Mouse (Mus musculus) kidney, embryonic 16.5 days (tissue): ENCODE results near the gene Scn2b. TPM values are rescaled to one million over a fixed set of nuclear protein-coding genes. Genes with fewer than 3 reads are reported as not detected.

Experiments used
- ATAC-seq: fragments of 200-750 bp; cut with Nextera tagmentation; 2 replicates; pipeline ENCODE4 v1.8.0; 2017; ENCODE audit warnings: moderate TSS enrichment; ENCODE audit not compliant: low FRiP score, low TSS enrichment
- H3K27ac ChIP-seq: fragments of 300-500 bp; sonication (generic); 2 replicates; pipeline ENCODE4 v1.5.1; 2014; ENCODE audit warnings: low read length
- H3K27me3 ChIP-seq: fragments of 300-500 bp; sonication (generic); 2 replicates; pipeline ENCODE4 v1.6.1; 2014; ENCODE audit warnings: low read length, control low read depth, mixed read lengths; ENCODE audit not compliant: insufficient read depth
- H3K36me3 ChIP-seq: fragments of 300-500 bp; sonication (generic); 2 replicates; pipeline ENCODE4 v1.6.1; 2014; ENCODE audit warnings: low read length, control low read depth, mixed read lengths; ENCODE audit not compliant: insufficient read depth
- H3K4me1 ChIP-seq: fragments of 300-500 bp; sonication (generic); 2 replicates; pipeline ENCODE4 v1.6.1; 2014; ENCODE audit warnings: low read length, control low read depth, mixed read lengths; ENCODE audit not compliant: insufficient read depth
- H3K4me2 ChIP-seq: fragments of 300-500 bp; sonication (generic); replicated peaks from 2 replicates; pipeline ENCODE4 v1.6.1; 2014; ENCODE audit warnings: low read depth, low read length
- H3K4me3 ChIP-seq: fragments of 300-500 bp; sonication (generic); 2 replicates; pipeline ENCODE4 v1.5.1; 2014; ENCODE audit warnings: mild to moderate bottlenecking, low read length
- H3K9ac ChIP-seq: fragments of 300-500 bp; sonication (generic); replicated peaks from 2 replicates; pipeline ENCODE4 v1.6.1; 2014; ENCODE audit warnings: low read length
- H3K9me3 ChIP-seq: fragments of 300-500 bp; sonication (generic); 2 replicates; pipeline ENCODE4 v1.6.1; 2016; ENCODE audit warnings: low read length, control low read depth
- WGBS: fragments of 180-500 bp; shearing (Covaris S2); extraction: QIAGEN DNeasy Blood & Tissue Kit; methylation state at CpG from one replicate; pipeline ENCODE4 v1.1.7; 2014; 5-methylcytosine and 5-hydroxymethylcytosine counted together
- polyA plus RNA-seq: library from polyadenylated mRNA; unstranded; fragments of >200 nt; fragmentation: Nextera tagmentation; extraction: Ambion mirVana; gene quantifications from 2 replicates; pipeline ENCODE4 v1.2.1, GENCODE M21; 2015

Gene Scn2b
- polyA plus RNA-seq, 1 experiment from 2014 or later = 4.7 TPM

GRCm38 (mm10) chr9:45092641-45093040 lies 24.9 kb upstream of the Scn2b start:
- no peak overlapping the region for H3K27ac ChIP-seq
- WGBS = 42% methylated on average over 4 of the region's 4 CpGs
- H3K4me1 ChIP-seq = no peaks in the 10 kb centered on the region
- H3K4me3 ChIP-seq = no peak overlapping the region
- no peaks in the 10 kb centered on the region for H3K36me3 ChIP-seq
- no peak for ATAC-seq
- H3K9me3 ChIP-seq = no peaks in the 10 kb centered on the region
- no peaks in the 10 kb centered on the region for H3K27me3 ChIP-seq
- H3K9ac ChIP-seq = no peak overlapping the region
- no peak overlapping the region for H3K4me2 ChIP-seq

DNA sequence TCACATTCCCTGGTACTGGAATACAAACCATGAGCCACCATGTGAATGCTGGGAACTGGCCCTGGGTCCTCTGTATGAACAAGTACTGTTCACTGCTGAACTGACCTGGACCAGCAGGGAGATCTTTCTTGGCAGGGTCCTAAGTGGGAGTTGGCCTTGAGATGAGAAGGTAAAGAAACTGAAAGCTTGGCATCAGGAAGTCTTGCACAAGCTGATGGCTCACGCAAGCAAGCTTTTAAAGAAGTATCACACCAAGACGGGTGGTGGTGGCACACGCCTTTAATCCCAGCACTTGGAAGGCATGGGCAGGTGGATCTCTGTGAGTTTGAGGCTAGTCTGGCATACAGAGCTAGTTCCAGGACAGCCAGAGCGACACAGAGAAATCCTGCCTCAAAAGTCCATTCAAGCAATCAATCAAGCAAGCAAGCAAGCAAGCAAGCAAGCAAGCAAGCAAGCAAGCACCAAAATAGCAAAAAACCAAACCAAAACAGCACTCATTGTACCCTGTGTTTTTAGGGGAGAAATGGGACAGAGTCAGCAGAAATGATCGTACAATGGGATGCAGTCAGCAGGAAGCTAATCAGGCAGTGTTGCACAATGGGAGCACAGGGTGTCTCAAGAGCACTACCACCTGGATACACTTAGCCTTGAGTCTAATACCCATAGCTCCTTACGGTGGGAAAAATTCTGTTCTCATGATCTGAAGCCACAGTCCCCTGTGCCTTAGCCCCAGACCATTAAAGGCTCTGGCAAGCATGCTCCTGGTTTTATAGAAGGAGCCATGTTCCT lies 22.2 kb upstream of the Scn2b start:
- no peaks in the 10 kb centered on the region for H3K9me3 ChIP-seq
- H3K9ac ChIP-seq = no peak overlapping the region
- H3K27ac ChIP-seq = no peak overlapping the region
- ATAC-seq = no peak
- no peaks in the 10 kb centered on the region for H3K4me1 ChIP-seq
- H3K4me3 ChIP-seq = no peak overlapping the region
- 87% methylated on average over 6 of the region's 6 CpGs for WGBS
- no peak overlapping the region for H3K4me2 ChIP-seq
- H3K36me3 ChIP-seq = no peaks in the 10 kb centered on the region
- H3K27me3 ChIP-seq = no peaks in the 10 kb centered on the region

DNA sequence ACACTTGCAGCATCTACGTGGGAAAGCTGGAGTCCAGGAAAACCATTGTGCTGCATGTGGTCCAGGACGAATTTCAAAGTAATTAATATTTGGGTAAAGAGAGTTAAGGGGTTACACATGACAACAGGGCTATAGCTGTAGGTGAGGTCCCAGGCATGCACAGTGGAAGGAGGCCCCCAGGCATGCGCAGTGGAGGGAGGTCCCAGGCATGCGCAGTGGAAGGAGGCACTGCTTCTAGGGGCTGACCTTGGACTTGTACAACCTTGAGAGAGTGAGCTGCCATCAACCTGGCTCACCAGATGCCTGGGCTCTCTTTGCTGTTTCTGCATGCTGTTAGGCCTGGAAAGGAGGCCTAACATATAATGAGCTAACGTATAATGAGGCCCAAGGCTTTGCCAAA lies 19.7 kb upstream of the Scn2b start:
- H3K27me3 ChIP-seq = no peaks in the 10 kb centered on the region
- no peak overlapping the region for H3K27ac ChIP-seq
- no peaks in the 10 kb centered on the region for H3K9me3 ChIP-seq
- no peaks in the 10 kb centered on the region for H3K4me1 ChIP-seq
- no peak overlapping the region for H3K4me2 ChIP-seq
- WGBS = 84% methylated on average over 5 of the region's 5 CpGs
- H3K9ac ChIP-seq = no peak overlapping the region
- no peaks in the 10 kb centered on the region for H3K36me3 ChIP-seq
- ATAC-seq = no peak
- H3K4me3 ChIP-seq = no peak overlapping the region

GRCm38 (mm10) chr9:45098426-45098825 lies 19.2 kb upstream of the Scn2b start:
- 40% methylated on average over 3 of the region's 3 CpGs for WGBS
- no peak overlapping the region for H3K9ac ChIP-seq

DNA sequence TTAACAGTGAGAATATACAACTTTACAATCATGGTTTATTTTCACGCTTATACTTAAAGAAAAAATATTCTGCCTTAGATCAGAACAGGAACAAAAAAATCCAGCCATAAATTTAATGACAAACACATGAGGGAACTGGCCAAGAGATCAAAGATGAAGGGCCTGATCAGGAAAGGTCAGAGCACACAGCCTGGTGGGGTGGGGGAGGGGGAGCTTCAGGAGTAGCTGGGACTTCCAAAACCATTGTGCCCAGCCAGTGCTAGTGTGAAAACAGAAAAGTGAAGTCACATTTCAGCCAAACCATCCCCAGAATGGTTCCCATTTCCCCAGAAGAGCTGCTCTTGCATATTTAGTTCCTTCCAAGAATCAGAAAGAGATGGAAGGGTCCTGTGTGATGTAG lies 15.1 kb upstream of the Scn2b start:
- no peaks in the 10 kb centered on the region for H3K4me1 ChIP-seq
- ATAC-seq = no peak
- H3K4me2 ChIP-seq = no peak overlapping the region
- no peaks in the 10 kb centered on the region for H3K36me3 ChIP-seq
- no peak overlapping the region for H3K4me3 ChIP-seq
- no peaks in the 10 kb centered on the region for H3K27me3 ChIP-seq
- WGBS = 62% methylated on average over 1 of the region's 1 CpGs
- no peak overlapping the region for H3K27ac ChIP-seq
- no peaks in the 10 kb centered on the region for H3K9me3 ChIP-seq
- H3K9ac ChIP-seq = no peak overlapping the region

More at GRCm38 (mm10) chr9:45098426-45098825, 19.2 kb upstream of the Scn2b start:
- Histone ChIP-seq H3K27me3 (no peaks in the 10 kb centered on the region), H3K4me2 (no peak overlapping the region), H3K36me3 (no peaks in the 10 kb centered on the region), H3K27ac (no peak overlapping the region), H3K4me1 (no peaks in the 10 kb centered on the region), H3K9me3 (no peaks in the 10 kb centered on the region), H3K4me3 (no peak overlapping the region)
- ATAC-seq = no peak

- no peaks in the 10 kb centered on the region for H3K36me3 ChIP-seq
- no peak overlapping the region for H3K9ac ChIP-seq
- WGBS = 54% methylated on average over 11 of the region's 11 CpGs
- ATAC-seq = no peak
- no peak overlapping the region for H3K4me2 ChIP-seq
- no peak overlapping the region for H3K27ac ChIP-seq
- no peaks in the 10 kb centered on the region for H3K4me1 ChIP-seq
- H3K9me3 ChIP-seq = no peaks in the 10 kb centered on the region
- no peaks in the 10 kb centered on the region for H3K27me3 ChIP-seq
- H3K4me3 ChIP-seq = no peak overlapping the region
Observed at GRCm38 (mm10) chr9:45103211-45103979, 14.2 kb upstream of the Scn2b start.

GRCm38 (mm10) chr9:45105596-45106374 lies 11.8 kb upstream of the Scn2b start:
- Histone ChIP-seq H3K27me3 (no peaks in the 10 kb centered on the region; the same call in 1 of the 2 replicates), H3K4me2 (no peak overlapping the region), H3K27ac (no peak overlapping the region), H3K36me3 (no peaks in the 10 kb centered on the region), H3K4me3 (no peak overlapping the region), H3K9me3 (no peaks in the 10 kb centered on the region), H3K4me1 (no peaks in the 10 kb centered on the region), H3K9ac (no peak overlapping the region)
- no peak for ATAC-seq
- 82% methylated on average over 2 of the region's 2 CpGs for WGBS

- WGBS = 3% methylated on average over 14 of the region's 14 CpGs
- H3K4me3 ChIP-seq = peak overlapping the region; percentile 42
- no peaks in the 10 kb centered on the region for H3K9me3 ChIP-seq
- H3K27ac ChIP-seq = no peak overlapping the region
- H3K36me3 ChIP-seq = no peaks in the 10 kb centered on the region
- peaks cover 3% of the 10 kb centered on the region; the same call in 1 of the 2 replicates for H3K27me3 ChIP-seq
- H3K9ac ChIP-seq = peak overlapping the region; percentile 39
- peak overlapping the region; percentile 57 for H3K4me2 ChIP-seq
- H3K4me1 ChIP-seq = peaks cover 9% of the 10 kb centered on the region
- ATAC-seq = peak; percentile 74
Observed at GRCm38 (mm10) chr9:45115706-45116105, 1.9 kb upstream of the Scn2b start.

- ATAC-seq = no peak
- Histone ChIP-seq H3K9me3 (no peaks in the 10 kb centered on the region), H3K4me1 (peaks cover 10% of the 10 kb centered on the region), H3K9ac (no peak overlapping the region), H3K4me3 (no peak overlapping the region), H3K36me3 (no peaks in the 10 kb centered on the region), H3K27ac (no peak overlapping the region), H3K4me2 (no peak overlapping the region), H3K27me3 (peaks cover 3% of the 10 kb centered on the region; the same call in 1 of the 2 replicates)
- WGBS = 63% methylated on average over 9 of the region's 9 CpGs
Observed at GRCm38 (mm10) chr9:45116819-45117218, 763 bp upstream of the Scn2b start.
